Mouse (Mus musculus): ENCODE measurements around the gene Cbx7. TPM values are rescaled to one million over a fixed set of nuclear protein-coding genes. Genes with fewer than 3 reads are reported as not detected.

The Cbx7 gene
- polyA plus RNA-seq, 3 experiments from 2014 or later, result 13.3 to 48.6 (median 38.5) TPM

- ATAC-seq, result peak; percentile 48
Measured at GRCm38 (mm10) chr15:79892213-79892541, 78.7 kb downstream of the Cbx7 start.

- peak; percentile 58 for ATAC-seq
Measured at GRCm38 (mm10) chr15:79891436-79892212, 79.3 kb downstream of the Cbx7 start, which contains the start of gene Apobec3. Apobec3 (plus strand) TSS chr15:79891659.

- ATAC-seq, result no peak
Measured at GRCm38 (mm10) chr15:79884820-79885219, 86.1 kb downstream of the Cbx7 start.

GRCm38 (mm10) chr15:79883352-79883822, 87.5 kb downstream of the Cbx7 start:
- peak; percentile 92 for ATAC-seq

- peak; percentile 51 for ATAC-seq
Measured at GRCm38 (mm10) chr15:79882623-79883267, 88.2 kb downstream of the Cbx7 start.

DNA sequence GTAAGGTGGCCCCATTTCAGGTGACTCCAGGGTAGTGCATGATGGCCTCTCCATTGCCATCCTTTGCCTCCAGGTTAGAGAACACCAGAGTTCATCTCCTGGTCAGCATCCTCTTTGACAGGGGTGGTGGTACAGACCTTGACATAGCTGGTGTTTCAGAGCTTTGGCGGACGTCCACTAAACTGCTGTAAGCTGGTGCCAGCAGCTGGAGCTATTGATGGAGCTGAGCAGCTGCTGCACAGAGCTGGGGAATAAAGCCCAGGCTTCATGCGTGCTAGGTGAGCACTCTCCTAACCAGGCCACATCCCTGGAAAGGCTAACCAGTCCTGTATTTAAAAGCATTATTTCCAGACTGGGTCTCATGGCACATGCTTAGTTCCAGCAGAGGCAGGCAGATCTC, 90.4 kb downstream of the Cbx7 start:
- ATAC-seq, result no peak

GRCm38 (mm10) chr15:79879319-79879718, 91.6 kb downstream of the Cbx7 start:
- no peak for ATAC-seq

- no peak for ATAC-seq
Measured at GRCm38 (mm10) chr15:79878725-79879136, 92.2 kb downstream of the Cbx7 start.

DNA sequence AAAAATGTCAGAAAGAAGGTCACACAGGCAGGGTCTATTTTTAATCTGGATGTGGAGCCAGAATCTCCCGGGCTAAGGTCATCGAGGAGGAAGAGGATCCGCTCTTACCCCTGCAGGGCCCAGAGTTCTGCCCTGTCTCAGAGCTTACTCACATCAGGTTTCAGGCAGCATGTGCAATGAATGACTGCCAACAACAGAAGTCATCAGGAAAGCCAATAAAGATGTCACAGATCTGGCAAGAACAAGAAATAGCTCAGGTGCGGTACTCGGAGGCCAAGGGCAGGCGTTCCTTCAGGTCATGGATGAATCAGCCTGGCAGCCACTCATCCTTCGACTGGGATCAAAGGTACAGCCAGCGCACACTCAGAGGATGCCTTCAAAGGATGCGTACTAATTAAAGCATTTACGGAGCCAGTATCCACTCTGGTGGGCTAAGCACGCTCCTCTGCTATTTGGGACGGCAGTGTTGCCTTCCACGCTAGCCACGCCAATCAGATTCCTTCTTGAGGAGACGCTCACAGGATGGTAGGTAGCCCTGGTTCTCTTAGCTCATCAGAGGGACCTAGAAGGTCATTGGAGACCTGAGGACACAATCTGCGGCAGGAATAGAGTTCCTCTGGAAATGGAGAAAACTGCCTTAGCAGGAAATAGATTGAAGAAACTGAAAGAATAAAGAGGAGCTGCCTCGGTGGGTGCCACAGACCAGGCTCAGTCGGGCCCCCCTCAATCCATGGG, 95.5 kb downstream of the Cbx7 start:
- ATAC-seq, result no peak

- ATAC-seq, result no peak
Measured at GRCm38 (mm10) chr15:79873995-79874394, 96.9 kb downstream of the Cbx7 start.

- no peak for ATAC-seq
Measured at GRCm38 (mm10) chr15:79873545-79873944, 97.4 kb downstream of the Cbx7 start.

GRCm38 (mm10) chr15:79867260-79868002, 103.5 kb downstream of the Cbx7 start:
- ATAC-seq, result no peak

Other genes starting within 250 kb of the Cbx7 start
- 10 to 100 TPM; 10.5 to 15.4 (median 12.4) TPM for gene Sun2, start 228.6 kb downstream of the Cbx7 start, polyA plus RNA-seq (2017; shearing (Covaris generic))
- gene Dnal4, start 193.3 kb downstream of the Cbx7 start, polyA plus RNA-seq (2017; shearing (Covaris generic)), result 1 to 10 TPM; 6.5 to 9.4 (median 8.6) TPM
- gene Nptxr, start 166.4 kb downstream of the Cbx7 start, polyA plus RNA-seq (2017; shearing (Covaris generic)), result 1 to 10 TPM in 1 of 3 experiments, under 1 TPM in 1, not detected in 1; 0.15 to 1.1 TPM
- not detected for gene Npcd, start 136.9 kb downstream of the Cbx7 start, polyA plus RNA-seq (2017; shearing (Covaris generic))
- gene Cbx6, start 136.4 kb downstream of the Cbx7 start, polyA plus RNA-seq (2017; shearing (Covaris generic)), result 10 to 100 TPM; 10.5 to 13.1 (median 10.9) TPM
- gene Apobec3, start 79.5 kb downstream of the Cbx7 start, polyA plus RNA-seq (2017; shearing (Covaris generic)), result 100 to 1,000 TPM; 509 to 683 (median 543) TPM
- 1 to 10 TPM; 1.4 to 2.1 (median 2.1) TPM for gene Pdgfb, start 43.9 kb upstream of the Cbx7 start, polyA plus RNA-seq (2017; shearing (Covaris generic))
- 1 to 10 TPM in 1 of 3 experiments, under 1 TPM in 1, not detected in 1; 0.77 to 1.7 TPM for gene Syngr1, start 120.2 kb upstream of the Cbx7 start, polyA plus RNA-seq (2017; shearing (Covaris generic))
- gene Rpl3, start 120.7 kb upstream of the Cbx7 start, polyA plus RNA-seq (2017; shearing (Covaris generic)), result 1,000 to 10,000 TPM; 2,844 to 4,969 (median 3,861) TPM
- 10 to 100 TPM; 12.2 to 15.9 (median 12.3) TPM for gene Tab1, start 162.0 kb upstream of the Cbx7 start, polyA plus RNA-seq (2017; shearing (Covaris generic))
- gene Mgat3, start 202.6 kb upstream of the Cbx7 start, polyA plus RNA-seq (2017; shearing (Covaris generic)), result not detected

Data from inflammation-experienced regulatory T-cells, adult 6 months (primary cell).